Mouse (Mus musculus) bone marrow, adult 2 months (tissue): ENCODE measurements around the gene Emb.

Experiments used
- CTCF ChIP-seq: fragments of 200-500 bp; IDR thresholded peaks from 2 replicates; pipeline ENCODE4 v1.5.1; 2011; ENCODE audit warnings: low read length, control low read depth; ENCODE audit not compliant: control insufficient read depth, insufficient read depth
- POLR2A ChIP-seq: fragments of 200-500 bp; IDR thresholded peaks from 2 replicates; pipeline ENCODE4 v1.6.1; 2011; ENCODE audit warnings: low read depth, mild to moderate bottlenecking, control low read depth, low read length, borderline replicate concordance; ENCODE audit not compliant: control insufficient read depth

DNA sequence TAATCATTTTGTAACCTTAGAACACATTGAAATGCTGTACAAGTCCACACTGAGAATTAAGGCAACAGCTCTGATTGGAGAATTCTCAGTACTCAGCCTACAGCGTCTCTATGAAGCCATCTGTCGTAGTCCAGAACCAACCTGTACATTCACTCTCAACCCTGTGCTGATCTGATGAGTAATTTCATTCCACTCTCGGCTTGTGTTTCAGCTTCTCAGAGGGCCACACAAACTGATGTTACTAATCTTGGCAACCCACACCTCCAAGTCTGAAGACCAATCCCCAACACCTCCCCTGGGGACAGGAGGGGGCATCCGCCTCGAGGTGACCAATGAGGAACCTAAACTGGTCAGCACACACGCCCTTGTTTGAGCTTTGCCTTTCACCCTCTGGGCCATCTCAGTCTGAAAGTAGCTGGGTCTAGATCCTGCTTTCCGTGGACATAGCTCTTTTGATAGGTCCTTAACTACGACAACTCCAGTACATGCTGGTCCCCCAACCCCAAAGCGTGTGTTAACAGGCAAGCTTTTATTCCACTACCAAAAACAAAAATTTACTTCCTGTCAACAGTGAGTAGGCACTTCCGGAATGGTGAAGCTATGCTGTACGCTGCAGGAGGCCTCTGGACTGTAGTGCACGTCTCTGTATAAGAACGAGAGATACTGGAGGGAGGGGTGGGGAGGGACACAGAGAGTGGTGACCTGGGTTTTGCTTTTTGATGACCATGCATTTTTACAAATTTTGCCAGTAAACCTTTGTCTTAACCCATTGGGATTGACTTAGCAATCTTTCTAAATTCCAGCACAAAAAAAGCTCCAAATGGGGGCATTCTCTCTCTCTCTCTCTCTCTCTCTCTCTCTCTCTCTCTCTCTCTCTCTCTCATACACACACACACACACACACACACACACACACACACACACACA, 12.5 kb upstream of the Emb start:
- no peak for TF ChIP-seq CTCF
- TF ChIP-seq POLR2A, result no peak
